ENCODE assay signal across 9 mouse cellular contexts in genomic region chr6:53067446-53067988, GRCm38 (mm10). TPM values are rescaled to one million over a fixed set of nuclear protein-coding genes. Genes with fewer than 3 reads are reported as not detected.
DNase-seq lines count a peak whose midpoint lies in the region; ATAC-seq and TF ChIP-seq lines count a peak whose summit lies in the region.
"Had no signal": no experiment of that assay in that cellular context is flagged by ENCODE, and none has a peak within 500 bp of the region (broad histone marks: within the 10 kb centered on the region; RNA-seq: fewer than 3 reads in every experiment).

No protein-coding gene starts in this region.

- WGBS in heart, embryonic 10.5 days, result 8% methylated on average over 41 of the region's 41 CpGs
- 13% methylated on average over 41 of the region's 41 CpGs for WGBS in bone marrow, adult 2 months
- WGBS in forebrain, embryonic 11.5 days, result 3% methylated on average over 36 of the region's 41 CpGs
- 9% methylated on average over 27 of the region's 41 CpGs for WGBS in intestine, embryonic 15.5 days
- 8% methylated on average over 32 of the region's 41 CpGs for WGBS in liver, embryonic 15.5 days (ENCODE audit: insufficient replicate concordance)
- 3% methylated on average over 31 of the region's 41 CpGs for WGBS in neural tube, embryonic 14.5 days

- H3K27me3 ChIP-seq in heart, embryonic 10.5 days (ENCODE audit: insufficient read depth, poor library complexity, severe bottlenecking), result peaks cover 52% of the 10 kb centered on the region
- peaks cover 19% of the 10 kb centered on the region; the same call in 1 of the 2 replicates for H3K27me3 ChIP-seq in forebrain, embryonic 11.5 days (ENCODE audit: control insufficient read depth, insufficient read depth, low read length)
- H3K27me3 ChIP-seq in intestine, embryonic 15.5 days (replicated peaks), result no peaks in the 10 kb centered on the region
- peaks cover 41% of the 10 kb centered on the region for H3K27me3 ChIP-seq in liver, embryonic 15.5 days
- no peaks in the 10 kb centered on the region for H3K27me3 ChIP-seq in neural tube, embryonic 14.5 days (ENCODE audit: control insufficient read depth, insufficient read depth, low read length)
- H3K27me3 ChIP-seq: Patski had no signal

- TF ChIP-seq CTCF in bone marrow, adult 2 months (IDR thresholded peaks at IDR 0.05; ENCODE audit: control insufficient read depth, insufficient read depth, low read length), result no peak

- peak overlapping the region; percentile 91 for H3K4me2 ChIP-seq in forebrain, embryonic 11.5 days (ENCODE audit: low read depth, low read length, severe bottlenecking)
- H3K4me2 ChIP-seq in intestine, embryonic 15.5 days (replicated peaks), result peak overlapping the region; percentile 88
- H3K4me2 ChIP-seq in liver, embryonic 15.5 days, result peak overlapping the region; percentile 70
- H3K4me2 ChIP-seq in neural tube, embryonic 14.5 days (ENCODE audit: low read depth, low read length), result peak overlapping the region; percentile 85

- peaks cover 25% of the 10 kb centered on the region for H3K4me1 ChIP-seq in heart, embryonic 10.5 days
- no peaks in the 10 kb centered on the region for H3K4me1 ChIP-seq in bone marrow, adult 2 months (ENCODE audit: control insufficient read depth, insufficient read depth, low read length)
- H3K4me1 ChIP-seq in forebrain, embryonic 11.5 days (replicated peaks; ENCODE audit: control insufficient read depth, insufficient read depth, low read length), result 0 out of 2 replicates have a peak, but pooled peaks cover 5% of the 10 kb centered on the region
- H3K4me1 ChIP-seq in intestine, embryonic 15.5 days (replicated peaks), result no peaks in the 10 kb centered on the region
- H3K4me1 ChIP-seq in liver, embryonic 15.5 days (replicated peaks), result no peaks in the 10 kb centered on the region; the same call in 1 of the 2 replicates
- peaks cover 5% of the 10 kb centered on the region; the same call in 1 of the 2 replicates for H3K4me1 ChIP-seq in neural tube, embryonic 14.5 days (ENCODE audit: control insufficient read depth, insufficient read depth, low read length)

- peak overlapping the region; percentile 92 for H3K4me3 ChIP-seq in heart, embryonic 10.5 days
- H3K4me3 ChIP-seq in bone marrow, adult 2 months (replicated peaks; ENCODE audit: control insufficient read depth, low read depth, low read length), result peak overlapping the region; percentile 48
- peak overlapping the region; percentile 84 for H3K4me3 ChIP-seq in forebrain, embryonic 11.5 days (ENCODE audit: low read depth, low read length)
- peak overlapping the region; percentile 73 for H3K4me3 ChIP-seq in intestine, embryonic 15.5 days (replicated peaks)
- peak overlapping the region; percentile 60 for H3K4me3 ChIP-seq in liver, embryonic 15.5 days (replicated peaks)
- H3K4me3 ChIP-seq in neural tube, embryonic 14.5 days (ENCODE audit: low read depth, low read length), result peak overlapping the region; percentile 88

- peak overlapping the region; percentile 91 for H3K27ac ChIP-seq in heart, embryonic 10.5 days
- H3K27ac ChIP-seq in bone marrow, adult 2 months (ENCODE audit: control insufficient read depth, insufficient read depth, low read depth, low read length, poor library complexity), result no peak overlapping the region
- H3K27ac ChIP-seq in forebrain, embryonic 11.5 days (ENCODE audit: low read depth, low read length), result no peak overlapping the region
- no peak overlapping the region for H3K27ac ChIP-seq in intestine, embryonic 15.5 days
- no peak overlapping the region for H3K27ac ChIP-seq in liver, embryonic 15.5 days (replicated peaks)
- H3K27ac ChIP-seq in neural tube, embryonic 14.5 days (ENCODE audit: low read depth, low read length), result peak overlapping the region; percentile 87

- no peaks in the 10 kb centered on the region for H3K36me3 ChIP-seq in heart, embryonic 10.5 days
- no peaks in the 10 kb centered on the region for H3K36me3 ChIP-seq in forebrain, embryonic 11.5 days (ENCODE audit: control insufficient read depth, insufficient read depth, low read length)
- no peaks in the 10 kb centered on the region for H3K36me3 ChIP-seq in intestine, embryonic 15.5 days
- H3K36me3 ChIP-seq in liver, embryonic 15.5 days (replicated peaks), result no peaks in the 10 kb centered on the region
- H3K36me3 ChIP-seq in neural tube, embryonic 14.5 days (ENCODE audit: control insufficient read depth, insufficient read depth, low read length), result no peaks in the 10 kb centered on the region

- peak overlapping the region; percentile 75 for H3K9ac ChIP-seq in forebrain, embryonic 11.5 days (ENCODE audit: low read length)
- peak overlapping the region; percentile 67 for H3K9ac ChIP-seq in intestine, embryonic 15.5 days
- no peak overlapping the region for H3K9ac ChIP-seq in liver, embryonic 15.5 days
- H3K9ac ChIP-seq in neural tube, embryonic 14.5 days (replicated peaks; ENCODE audit: low read depth, low read length), result peak overlapping the region; percentile 92

- no peak for TF ChIP-seq POLR2A in bone marrow, adult 2 months (IDR thresholded peaks at IDR 0.05; ENCODE audit: borderline replicate concordance, control insufficient read depth, low read depth, low read length)

- H3K9me3 ChIP-seq in heart, embryonic 10.5 days, result no peaks in the 10 kb centered on the region
- H3K9me3 ChIP-seq in forebrain, embryonic 11.5 days (ENCODE audit: control insufficient read depth, low read length), result no peaks in the 10 kb centered on the region
- no peaks in the 10 kb centered on the region for H3K9me3 ChIP-seq in intestine, embryonic 15.5 days
- no peaks in the 10 kb centered on the region for H3K9me3 ChIP-seq in liver, embryonic 15.5 days (replicated peaks)
- no peaks in the 10 kb centered on the region for H3K9me3 ChIP-seq in neural tube, embryonic 14.5 days (ENCODE audit: control insufficient read depth, low read length)

- DNase-seq in heart, embryonic 10.5 days (ENCODE audit: low spot score), result no peak
- no peak for DNase-seq in heart, adult 8-10 months (ENCODE audit: low spot score)
- peak; percentile 60 for DNase-seq in forebrain, embryonic 11.5 days (ENCODE audit: low spot score)

- 0 out of 2 replicates have a peak, but pooled peaks have one; percentile 42 for ATAC-seq in forebrain, embryonic 11.5 days (replicated peaks; ENCODE audit: low FRiP score)
- peak; percentile 60; the same call in 1 of the 2 replicates for ATAC-seq in intestine, embryonic 15.5 days
- no peak for ATAC-seq in liver, embryonic 15.5 days (ENCODE audit: insufficient read depth)
- ATAC-seq in neural tube, embryonic 14.5 days (ENCODE audit: low read depth), result peak; percentile 15; the same call in 1 of the 2 replicates
- ATAC-seq in monocyte, adult 5-6 weeks (replicated peaks; ENCODE audit: insufficient number of reproducible peaks, low FRiP score, low TSS enrichment, poor library complexity, severe bottlenecking), result no peak

RNA-seq across cellular contexts. Expression of gene Jazf1, which starts 0.9 kb away (rescaled TPM):
- 6.4 and 9.4 TPM in 2 replicates for polyA plus RNA-seq in heart, embryonic 10.5 days (2016; fragmentation: Nextera tagmentation; extraction: Ambion mirVana)
- total RNA-seq in heart, adult 8-10 months (2022), result 1 to 10 TPM; 1.4 to 2.0 (median 1.8) TPM
- polyA plus RNA-seq in bone marrow, adult 2 months (2011; ENCODE audit: insufficient read depth, insufficient read length, low replicate concordance, missing spikeins), result not detected in 2 replicates
- polyA plus RNA-seq in forebrain, embryonic 11.5 days (2014; fragmentation: Nextera tagmentation; extraction: Ambion mirVana), result 6.2 and 6.4 TPM in 2 replicates
- polyA plus RNA-seq in intestine, embryonic 15.5 days (2015; fragmentation: Nextera tagmentation; extraction: Ambion mirVana), result 6.0 and 6.2 TPM in 2 replicates
- polyA plus RNA-seq in liver, embryonic 15.5 days (2015; fragmentation: Nextera tagmentation; extraction: Ambion mirVana), result 1.9 and 2.2 TPM in 2 replicates
- polyA plus RNA-seq in neural tube, embryonic 14.5 days (2014; fragmentation: Nextera tagmentation; extraction: Ambion mirVana), result 53.7 and 64.4 TPM in 2 replicates
- total RNA-seq in monocyte, adult 5-6 weeks (2017), result 0.38 to 1.1 TPM (median 0.78 TPM) in 3 replicates

Comparison
In these comparisons a context has a peak if more than half of its experiments do, and no peak if none do; other contexts are left out.
1. H3K27ac ChIP-seq: peak in heart, embryonic 10.5 days (single experiment) and neural tube, embryonic 14.5 days (single experiment); none in bone marrow, adult 2 months (single experiment), forebrain, embryonic 11.5 days (single experiment), intestine, embryonic 15.5 days (single experiment) and liver, embryonic 15.5 days (single experiment).
2. ATAC-seq: peak in forebrain, embryonic 11.5 days (single experiment), intestine, embryonic 15.5 days (single experiment) and neural tube, embryonic 14.5 days (single experiment); none in liver, embryonic 15.5 days (single experiment) and monocyte, adult 5-6 weeks (single experiment).
3. Peak in every context shown above with its lines, with median percentiles within 50 percentile points of each other: H3K4me3 ChIP-seq and H3K4me2 ChIP-seq.